Comparison of ENCODE assay signal across 16 mouse cellular contexts in genomic region chr11:51922421-51922841, GRCm38 (mm10). TPM values are rescaled to one million over a fixed set of nuclear protein-coding genes. Genes with fewer than 3 reads are reported as not detected.
DNase-seq lines count a peak whose midpoint lies in the region; ATAC-seq and TF ChIP-seq lines count a peak whose summit lies in the region.
"Had no signal": no experiment of that assay in that cellular context is flagged by ENCODE, and none has a peak within 500 bp of the region (broad histone marks: within the 10 kb centered on the region; RNA-seq: fewer than 3 reads in every experiment).

No protein-coding gene starts in this region.

- H3K36me3 ChIP-seq in heart, embryonic 10.5 days: no peaks in the 10 kb centered on the region
- no peaks in the 10 kb centered on the region for H3K36me3 ChIP-seq in thymus, adult 2 months (ENCODE audit: control insufficient read depth, insufficient read depth, low read length)
- no peaks in the 10 kb centered on the region for H3K36me3 ChIP-seq in hindbrain, embryonic 13.5 days
- H3K36me3 ChIP-seq: hindbrain, embryonic 15.5 days; liver, embryonic 13.5 days; midbrain, embryonic 12.5 days; neural tube, embryonic 15.5 days had no signal

- intact Hi-C loops in heart, postnatal 36 days (cut with DNase I): no loop called here

- no peak for ATAC-seq in hindbrain, embryonic 13.5 days (ENCODE audit: low FRiP score)
- ATAC-seq: intestine, embryonic 16.5 days had no signal

- no peak for DNase-seq in heart, embryonic 10.5 days (ENCODE audit: low spot score)
- no peak for DNase-seq in heart, postnatal 36 days
- DNase-seq in 3T3-L1 (ENCODE audit: low read depth, low spot score): peak; percentile 78
- peak; percentile 45 for DNase-seq in adipocyte (ENCODE audit: low spot score)
- peak; percentile 66 for DNase-seq in gastrocnemius, postnatal 25 days
- DNase-seq in thymus, adult 2 months: no peak
- DNase-seq: adrenal gland, adult 8-10 months; cerebellum, adult 2 months; liver, embryonic 13.5 days had no signal

- H3K9ac ChIP-seq in hindbrain, embryonic 13.5 days: no peak overlapping the region
- H3K9ac ChIP-seq: hindbrain, embryonic 15.5 days; liver, embryonic 13.5 days; midbrain, embryonic 12.5 days; neural tube, embryonic 15.5 days had no signal

- peaks cover 12% of the 10 kb centered on the region for H3K4me1 ChIP-seq in heart, embryonic 10.5 days
- H3K4me1 ChIP-seq in thymus, adult 2 months (replicated peaks; ENCODE audit: control insufficient read depth, insufficient read depth, low read length): peaks cover 22% of the 10 kb centered on the region
- no peaks in the 10 kb centered on the region for H3K4me1 ChIP-seq in hindbrain, embryonic 13.5 days (replicated peaks)
- H3K4me1 ChIP-seq: hindbrain, embryonic 15.5 days; midbrain, embryonic 12.5 days; neural tube, embryonic 15.5 days had no signal

- no peaks in the 10 kb centered on the region for H3K27me3 ChIP-seq in heart, embryonic 10.5 days (ENCODE audit: insufficient read depth, poor library complexity, severe bottlenecking)
- no peaks in the 10 kb centered on the region for H3K27me3 ChIP-seq in thymus, adult 2 months (ENCODE audit: control insufficient read depth, insufficient read depth, low read length)
- no peaks in the 10 kb centered on the region for H3K27me3 ChIP-seq in hindbrain, embryonic 13.5 days
- H3K27me3 ChIP-seq: hindbrain, embryonic 15.5 days; liver, embryonic 13.5 days; midbrain, embryonic 12.5 days had no signal

- no peak for TF ChIP-seq POLR2A in thymus, adult 2 months (IDR thresholded peaks at IDR 0.05; ENCODE audit: control insufficient read depth, extremely low read depth, insufficient read depth, low read length, poor library complexity)

- 0 out of 2 replicates have a peak overlapping the region, but pooled peaks have one; percentile 13 for H3K27ac ChIP-seq in heart, embryonic 10.5 days
- no peak overlapping the region for H3K27ac ChIP-seq in thymus, adult 2 months (ENCODE audit: control insufficient read depth, insufficient read depth, low read length)
- H3K27ac ChIP-seq in hindbrain, embryonic 13.5 days: no peak overlapping the region
- H3K27ac ChIP-seq: hindbrain, embryonic 15.5 days; left cerebral cortex, adult 2 months; liver, embryonic 13.5 days; midbrain, embryonic 12.5 days; neural tube, embryonic 15.5 days had no signal

- WGBS in heart, embryonic 10.5 days: 74% methylated on average over 3 of the region's 3 CpGs
- 86% methylated on average over 3 of the region's 3 CpGs for WGBS in thymus, adult 2 months
- 82% methylated on average over 3 of the region's 3 CpGs for WGBS in hindbrain, embryonic 13.5 days

- TF ChIP-seq CTCF in thymus, adult 2 months (IDR thresholded peaks at IDR 0.05; ENCODE audit: borderline replicate concordance, control insufficient read depth, extremely low read depth, insufficient read depth, low read length, poor library complexity): no peak

- no peak overlapping the region for H3K4me2 ChIP-seq in hindbrain, embryonic 13.5 days
- H3K4me2 ChIP-seq: hindbrain, embryonic 15.5 days; liver, embryonic 13.5 days; midbrain, embryonic 12.5 days; neural tube, embryonic 15.5 days had no signal

- H3K4me3 ChIP-seq in heart, embryonic 10.5 days: no peak overlapping the region
- no peak overlapping the region for H3K4me3 ChIP-seq in thymus, adult 2 months (ENCODE audit: control insufficient read depth, insufficient read depth, low read length)
- no peak overlapping the region for H3K4me3 ChIP-seq in hindbrain, embryonic 13.5 days
- H3K4me3 ChIP-seq: hindbrain, embryonic 15.5 days; left cerebral cortex, adult 2 months; liver, embryonic 13.5 days; midbrain, embryonic 12.5 days; myocyte; neural tube, embryonic 15.5 days had no signal

- H3K9me3 ChIP-seq in heart, embryonic 10.5 days: no peaks in the 10 kb centered on the region
- H3K9me3 ChIP-seq in hindbrain, embryonic 13.5 days: no peaks in the 10 kb centered on the region
- H3K9me3 ChIP-seq: hindbrain, embryonic 15.5 days; liver, embryonic 13.5 days; neural tube, embryonic 15.5 days had no signal

RNA-seq across cellular contexts. Expression of gene Cdkn2aipnl, which starts 45.0 kb away (rescaled TPM):
- 89.1 and 105 TPM in 2 replicates for polyA plus RNA-seq in heart, embryonic 10.5 days (2016; fragmentation: Nextera tagmentation; extraction: Ambion mirVana)
- 10 to 100 TPM in 1 of 2 experiments, 1 to 10 TPM in 1; 9.7 to 10.7 TPM for total RNA-seq in heart, postnatal 36 days (2021)
- total RNA-seq in gastrocnemius, postnatal 25 days (2021): 10 to 100 TPM; 11.9 to 15.9 TPM
- polyA plus RNA-seq in thymus, adult 2 months (2012; rRNA removed): 89.3 and 92.4 TPM in 2 replicates
- polyA plus RNA-seq in hindbrain, embryonic 13.5 days (2015; fragmentation: Nextera tagmentation; extraction: Ambion mirVana): 113 TPM in 2 replicates

Comparison
In these comparisons a context has a peak if more than half of its experiments do, and no peak if none do; other contexts are left out.
1. DNase-seq: peak in 3T3-L1 (single experiment), adipocyte (single experiment) and gastrocnemius, postnatal 25 days (single experiment); none in heart, embryonic 10.5 days (single experiment), heart, postnatal 36 days (0 of 2) and thymus, adult 2 months (single experiment).